Mouse (Mus musculus): Measurements from ENCODE around the gene Pnmal1. TPM values are rescaled to one million over a fixed set of nuclear protein-coding genes. Genes with fewer than 3 reads are reported as not detected.

The Pnmal1 gene
- total RNA-seq (2014; fragmentation: Nextera tagmentation), result not detected in 2 replicates
- 0.05 TPM in 1 of 2 replicates, not detected in the other for total RNA-seq (2017)
- polyA plus RNA-seq (2012), result 0.01 TPM in 1 of 2 replicates, not detected in the other

GRCm38 (mm10) chr7:16959539-16960187, at the start of gene Pnmal1:
Gene Pnmal1 (plus strand): TSS chr7:16959679.
- TF ChIP-seq POLR2AphosphoS5 (IDR thresholded peaks at IDR 0.05; ENCODE audit: insufficient replicate concordance, low read depth, low read length) (no peak), GATA1 (IDR thresholded peaks at IDR 0.05; ENCODE audit: borderline replicate concordance, low read length) (no peak), TAL1 (conservative IDR thresholded peaks at IDR 0.05; ENCODE audit: low read depth, low read length) (no peak), GATA2 (IDR thresholded peaks at IDR 0.05; ENCODE audit: borderline replicate concordance, low read depth, low read length) (no peak)
- no peak for ATAC-seq (ENCODE audit: extremely low read depth, insufficient number of reproducible peaks, low FRiP score, poor library complexity, severe bottlenecking)

GRCm38 (mm10) chr7:16909909-16910308, 49.6 kb upstream of the Pnmal1 start:
- no peak for ATAC-seq (ENCODE audit: extremely low read depth, insufficient number of reproducible peaks, low FRiP score, poor library complexity, severe bottlenecking)
- peaks cover 45% of the 10 kb centered on the region for H3K27me3 ChIP-seq (ENCODE audit: insufficient read depth, low read length)
- no peak overlapping the region for H3K4me3 ChIP-seq (ENCODE audit: low read depth, low read length)
- no peaks in the 10 kb centered on the region for H3K9me3 ChIP-seq (replicated peaks)
- no peak for DNase-seq (ENCODE audit: low spot score)
- no peak for TF ChIP-seq CTCF (IDR thresholded peaks at IDR 0.05; ENCODE audit: low read depth, low read length)
- H3K4me1 ChIP-seq (ENCODE audit: insufficient read depth, low read depth, low read length), result peaks cover 42% of the 10 kb centered on the region
- peaks cover 21% of the 10 kb centered on the region for H3K36me3 ChIP-seq (replicated peaks)

More at GRCm38 (mm10) chr7:16959539-16960187, at the start of gene Pnmal1:
- Histone ChIP-seq H3K36me3 (replicated peaks) (no peaks in the 10 kb centered on the region), H3K27me3 (ENCODE audit: insufficient read depth, low read length) (peaks cover 38% of the 10 kb centered on the region), H3K4me3 (ENCODE audit: low read depth, low read length) (no peak within 1 kb of the TSS), H3K9me3 (replicated peaks) (no peaks in the 10 kb centered on the region), H3K4me1 (ENCODE audit: insufficient read depth, low read depth, low read length) (peaks cover 4% of the 10 kb centered on the region; the same call in 1 of the 2 replicates)
- DNase-seq (ENCODE audit: low spot score), result no peak

GRCm38 (mm10) chr7:16911904-16912303, 47.6 kb upstream of the Pnmal1 start:
- no peak for TF ChIP-seq GATA2 (IDR thresholded peaks at IDR 0.05; ENCODE audit: borderline replicate concordance, low read depth, low read length)
- no peak for TF ChIP-seq GATA1 (IDR thresholded peaks at IDR 0.05; ENCODE audit: borderline replicate concordance, low read length)
- no peak for TF ChIP-seq CTCF (IDR thresholded peaks at IDR 0.05; ENCODE audit: low read depth, low read length)
- TF ChIP-seq TAL1 (conservative IDR thresholded peaks at IDR 0.05; ENCODE audit: low read depth, low read length), result no peak
- TF ChIP-seq POLR2AphosphoS5 (IDR thresholded peaks at IDR 0.05; ENCODE audit: insufficient replicate concordance, low read depth, low read length), result no peak
- ATAC-seq (ENCODE audit: extremely low read depth, insufficient number of reproducible peaks, low FRiP score, poor library complexity, severe bottlenecking) (no peak), DNase-seq (ENCODE audit: low spot score) (no peak)
- Histone ChIP-seq H3K36me3 (replicated peaks) (peaks cover 41% of the 10 kb centered on the region), H3K4me3 (ENCODE audit: low read depth, low read length) (no peak overlapping the region), H3K9me3 (replicated peaks) (no peaks in the 10 kb centered on the region), H3K27me3 (ENCODE audit: insufficient read depth, low read length) (peaks cover 36% of the 10 kb centered on the region), H3K4me1 (ENCODE audit: insufficient read depth, low read depth, low read length) (peaks cover 35% of the 10 kb centered on the region)

GRCm38 (mm10) chr7:16912360-16912759, 47.1 kb upstream of the Pnmal1 start:
- Histone ChIP-seq H3K4me1 (ENCODE audit: insufficient read depth, low read depth, low read length) (peaks cover 36% of the 10 kb centered on the region), H3K9me3 (replicated peaks) (no peaks in the 10 kb centered on the region), H3K27me3 (ENCODE audit: insufficient read depth, low read length) (peaks cover 32% of the 10 kb centered on the region), H3K36me3 (replicated peaks) (peaks cover 46% of the 10 kb centered on the region), H3K4me3 (ENCODE audit: low read depth, low read length) (no peak overlapping the region)
- ATAC-seq (ENCODE audit: extremely low read depth, insufficient number of reproducible peaks, low FRiP score, poor library complexity, severe bottlenecking) (no peak), DNase-seq (ENCODE audit: low spot score) (no peak)
- no peak for TF ChIP-seq CTCF (IDR thresholded peaks at IDR 0.05; ENCODE audit: low read depth, low read length)
- no peak for TF ChIP-seq POLR2AphosphoS5 (IDR thresholded peaks at IDR 0.05; ENCODE audit: insufficient replicate concordance, low read depth, low read length)
- TF ChIP-seq GATA1 (IDR thresholded peaks at IDR 0.05; ENCODE audit: borderline replicate concordance, low read length), result no peak
- TF ChIP-seq GATA2 (IDR thresholded peaks at IDR 0.05; ENCODE audit: borderline replicate concordance, low read depth, low read length), result no peak
- TF ChIP-seq TAL1 (conservative IDR thresholded peaks at IDR 0.05; ENCODE audit: low read depth, low read length), result no peak

- H3K9me3 ChIP-seq (replicated peaks), result no peaks in the 10 kb centered on the region
- peaks cover 61% of the 10 kb centered on the region for H3K36me3 ChIP-seq (replicated peaks)
- H3K27me3 ChIP-seq (ENCODE audit: insufficient read depth, low read length), result peaks cover 16% of the 10 kb centered on the region
- DNase-seq (ENCODE audit: low spot score) (peak; percentile 53), ATAC-seq (ENCODE audit: extremely low read depth, insufficient number of reproducible peaks, low FRiP score, poor library complexity, severe bottlenecking) (peak; percentile 47; the same call in 1 of the 2 replicates)
- TF ChIP-seq TAL1 (conservative IDR thresholded peaks at IDR 0.05; ENCODE audit: low read depth, low read length), result no peak
- peak; percentile 76 for TF ChIP-seq CTCF (IDR thresholded peaks at IDR 0.05; ENCODE audit: low read depth, low read length)
- peak; percentile 30; the same call in 1 of the 2 replicates for TF ChIP-seq POLR2AphosphoS5 (IDR thresholded peaks at IDR 0.05; ENCODE audit: insufficient replicate concordance, low read depth, low read length)
- H3K4me1 ChIP-seq (ENCODE audit: insufficient read depth, low read depth, low read length), result peaks cover 46% of the 10 kb centered on the region
- H3K4me3 ChIP-seq (ENCODE audit: low read depth, low read length), result no peak overlapping the region
Measured at GRCm38 (mm10) chr7:16913806-16914452, 45.5 kb upstream of the Pnmal1 start.

GRCm38 (mm10) chr7:16914453-16915343, 44.8 kb upstream of the Pnmal1 start:
- TF ChIP-seq POLR2AphosphoS5 (IDR thresholded peaks at IDR 0.05; ENCODE audit: insufficient replicate concordance, low read depth, low read length) (no peak; the same call in 1 of the 2 replicates), GATA2 (IDR thresholded peaks at IDR 0.05; ENCODE audit: borderline replicate concordance, low read depth, low read length) (no peak), CTCF (IDR thresholded peaks at IDR 0.05; ENCODE audit: low read depth, low read length) (no peak), GATA1 (IDR thresholded peaks at IDR 0.05; ENCODE audit: borderline replicate concordance, low read length) (no peak), TAL1 (conservative IDR thresholded peaks at IDR 0.05; ENCODE audit: low read depth, low read length) (no peak)
- Histone ChIP-seq H3K36me3 (replicated peaks) (peaks cover 69% of the 10 kb centered on the region), H3K9me3 (replicated peaks) (no peaks in the 10 kb centered on the region), H3K27me3 (ENCODE audit: insufficient read depth, low read length) (peaks cover 9% of the 10 kb centered on the region), H3K4me3 (ENCODE audit: low read depth, low read length) (no peak overlapping the region), H3K4me1 (ENCODE audit: insufficient read depth, low read depth, low read length) (peaks cover 47% of the 10 kb centered on the region)
- no peak for ATAC-seq (ENCODE audit: extremely low read depth, insufficient number of reproducible peaks, low FRiP score, poor library complexity, severe bottlenecking)
- DNase-seq (ENCODE audit: low spot score), result no peak
